Mouse (Mus musculus): ENCODE data around the gene Atrnl1. TPM values are rescaled to one million over a fixed set of nuclear protein-coding genes. Genes with fewer than 3 reads are reported as not detected.

Gene Atrnl1
- total RNA-seq (2023) = 5.6 TPM

GRCm38 (mm10) chr19:57610476-57611261 lies at the start of gene Atrnl1:
Gene Atrnl1 (plus strand): TSS chr19:57611034.

Other genes with a start within 250 kb of the Atrnl1 start
- 14.3 TPM for gene Trub1, start 158.1 kb upstream of the Atrnl1 start, total RNA-seq (2023)

Measured in CD4-positive naive resting alpha-beta T cell, adult 76 days (primary cell).